Mouse (Mus musculus): ENCODE measurements around the gene Shroom1.

- TF ChIP-seq CTCF (IDR thresholded peaks at IDR 0.05) = no peak
- TF ChIP-seq POLR2A (IDR thresholded peaks at IDR 0.05; ENCODE audit: insufficient read depth, low read depth, low read length) = no peak
- TF ChIP-seq EP300 (IDR thresholded peaks at IDR 0.05; ENCODE audit: insufficient read depth, low read depth, low read length) = no peak
Observed at GRCm38 (mm10) chr11:53413871-53414270, 43.1 kb upstream of the Shroom1 start.

Measured in heart, adult 2 months (tissue).